Mouse (Mus musculus): ENCODE measurements around the gene Polr1d. TPM values are rescaled to one million over a fixed set of nuclear protein-coding genes. Genes with fewer than 3 reads are reported as not detected.
A peak's percentile ranks its signal among the peaks of the same experiment; 100 is the strongest.

Gene Polr1d
- total RNA-seq, 1 experiment from 2014 or later = 63.5 TPM

GRCm38 (mm10) chr5:147077305-147078034 lies 620 bp downstream of the Polr1d start:
- ATAC-seq (ENCODE audit: extremely low read depth, insufficient number of reproducible peaks, low FRiP score, poor library complexity, severe bottlenecking) = peak; percentile 73

GRCm38 (mm10) chr5:147078110-147078900 lies 1.5 kb downstream of the Polr1d start:
- ATAC-seq (ENCODE audit: extremely low read depth, insufficient number of reproducible peaks, low FRiP score, poor library complexity, severe bottlenecking) = no peak

DNA sequence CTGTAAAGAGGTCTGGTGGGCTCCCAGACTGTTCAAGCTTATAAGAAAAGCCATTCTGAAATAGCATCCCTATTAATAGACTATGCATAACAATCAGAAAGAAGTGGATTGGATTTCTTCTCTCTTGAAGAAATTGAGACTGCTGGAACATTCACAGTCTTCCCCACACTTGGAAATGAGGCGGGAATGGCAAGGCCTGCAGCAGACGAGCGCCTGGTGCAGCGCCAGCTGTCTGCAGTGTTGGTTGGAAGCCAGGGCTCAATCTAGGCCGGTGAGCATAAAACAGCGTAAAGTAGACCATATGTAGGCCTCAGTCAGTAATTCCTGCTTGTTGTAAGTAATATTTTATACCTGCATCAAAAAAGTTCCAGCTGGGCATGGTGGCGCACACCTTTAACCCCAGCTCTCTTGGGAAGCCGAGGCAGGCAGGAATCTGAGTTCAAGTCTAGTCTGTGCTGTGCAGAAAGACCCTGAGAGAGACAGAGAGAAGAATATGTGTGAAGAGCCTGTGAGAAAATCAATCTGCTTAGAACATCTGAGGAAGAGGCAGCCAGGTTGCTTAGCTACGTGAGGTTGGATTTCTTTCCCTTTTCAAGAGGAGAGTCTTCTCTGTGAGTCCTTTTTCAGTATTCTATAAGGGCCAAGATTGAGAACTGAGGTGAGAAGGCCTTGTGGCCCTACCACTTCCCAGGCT lies 8.5 kb downstream of the Polr1d start:
- no peak for ATAC-seq (ENCODE audit: extremely low read depth, insufficient number of reproducible peaks, low FRiP score, poor library complexity, severe bottlenecking)

- ATAC-seq (ENCODE audit: extremely low read depth, insufficient number of reproducible peaks, low FRiP score, poor library complexity, severe bottlenecking) = no peak
Measured at GRCm38 (mm10) chr5:147086816-147087215, 10.0 kb downstream of the Polr1d start.

DNA sequence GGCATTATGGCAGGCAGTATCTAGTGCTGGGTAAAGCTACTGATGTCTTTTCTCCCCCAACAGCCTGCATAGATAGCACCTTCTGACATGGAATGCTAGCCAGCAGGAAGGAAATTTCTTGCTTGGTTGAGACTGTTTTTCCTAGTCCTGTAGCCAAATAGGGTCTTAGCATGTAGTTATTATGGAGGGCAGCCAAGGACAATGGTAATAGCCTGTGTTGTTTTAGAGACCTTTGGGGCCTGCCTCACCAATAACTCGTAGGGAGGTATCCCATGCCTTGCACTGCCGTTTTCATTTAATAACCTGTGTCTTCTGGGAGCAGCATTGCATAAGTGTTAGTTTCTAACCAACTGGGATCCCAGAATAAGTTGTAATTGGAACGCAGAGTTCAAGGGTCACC lies 13.0 kb downstream of the Polr1d start:
- no peak for ATAC-seq (ENCODE audit: extremely low read depth, insufficient number of reproducible peaks, low FRiP score, poor library complexity, severe bottlenecking)

DNA sequence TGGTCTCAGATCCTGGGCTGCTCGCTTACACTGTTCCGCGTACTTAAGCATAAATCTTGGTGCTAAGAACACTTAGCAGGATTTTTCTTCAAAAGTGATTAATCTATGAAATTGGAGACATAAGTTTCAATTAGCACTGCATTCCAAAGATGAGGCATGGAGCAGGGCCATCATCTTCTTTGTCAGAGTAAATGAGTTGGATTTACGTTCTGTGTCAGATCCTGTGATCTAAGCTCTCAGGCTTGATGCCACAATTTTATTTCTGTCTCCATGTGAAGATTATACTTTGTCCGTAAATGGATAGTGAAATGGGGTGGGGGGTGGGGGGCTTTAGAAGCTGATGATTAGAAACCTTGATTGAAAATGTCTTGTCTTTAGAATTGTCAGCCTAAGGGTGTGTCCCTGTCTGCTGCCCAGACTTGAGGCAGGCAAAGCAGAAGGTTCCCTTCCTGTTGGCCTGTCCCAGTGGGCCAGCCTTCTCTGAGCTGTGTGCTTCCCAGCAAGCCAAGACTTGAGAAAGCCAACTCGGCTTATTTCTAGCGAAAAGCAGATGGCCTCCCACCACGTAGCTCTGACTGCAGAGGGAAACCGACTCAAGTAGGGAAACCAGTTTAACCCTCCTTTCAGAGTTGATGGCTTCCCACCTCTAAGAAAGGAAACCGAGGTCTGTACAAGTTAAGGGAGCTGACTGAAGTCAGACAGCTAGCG lies 13.6 kb downstream of the Polr1d start:
- no peak for ATAC-seq (ENCODE audit: extremely low read depth, insufficient number of reproducible peaks, low FRiP score, poor library complexity, severe bottlenecking)

GRCm38 (mm10) chr5:147092448-147092847 lies 15.6 kb downstream of the Polr1d start:
- no peak for ATAC-seq (ENCODE audit: extremely low read depth, insufficient number of reproducible peaks, low FRiP score, poor library complexity, severe bottlenecking)

GRCm38 (mm10) chr5:147094296-147094695 lies 17.4 kb downstream of the Polr1d start:
- ATAC-seq (ENCODE audit: extremely low read depth, insufficient number of reproducible peaks, low FRiP score, poor library complexity, severe bottlenecking) = no peak

- no peak for ATAC-seq (ENCODE audit: extremely low read depth, insufficient number of reproducible peaks, low FRiP score, poor library complexity, severe bottlenecking)
Measured at GRCm38 (mm10) chr5:147096586-147096985, 19.7 kb downstream of the Polr1d start.

GRCm38 (mm10) chr5:147098667-147099066 lies 21.8 kb downstream of the Polr1d start:
- ATAC-seq (ENCODE audit: extremely low read depth, insufficient number of reproducible peaks, low FRiP score, poor library complexity, severe bottlenecking) = no peak

GRCm38 (mm10) chr5:147100180-147100579 lies 23.3 kb downstream of the Polr1d start:
- ATAC-seq (ENCODE audit: extremely low read depth, insufficient number of reproducible peaks, low FRiP score, poor library complexity, severe bottlenecking) = no peak

DNA sequence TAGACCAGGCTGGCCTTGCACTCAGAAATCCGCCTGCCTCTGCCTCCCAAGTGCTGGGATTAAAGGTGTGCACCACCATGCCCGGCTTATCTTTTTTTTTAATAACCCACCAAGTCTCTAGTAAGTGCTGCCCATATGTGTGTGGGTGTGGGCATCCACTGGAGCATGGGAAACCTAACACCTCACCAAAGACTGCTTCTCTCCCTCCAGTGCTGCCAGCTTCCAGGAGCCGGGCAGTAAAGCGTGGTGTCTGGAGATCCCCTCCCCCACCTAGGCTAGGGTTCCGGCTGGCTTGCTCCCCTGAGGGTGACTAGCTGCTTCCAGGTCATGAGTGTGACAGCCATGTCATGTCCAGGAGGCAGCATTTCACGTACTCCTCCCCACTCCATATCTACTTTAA lies 25.4 kb downstream of the Polr1d start:
- no peak for ATAC-seq (ENCODE audit: extremely low read depth, insufficient number of reproducible peaks, low FRiP score, poor library complexity, severe bottlenecking)

GRCm38 (mm10) chr5:147107276-147107675 lies 30.4 kb downstream of the Polr1d start:
- ATAC-seq (ENCODE audit: extremely low read depth, insufficient number of reproducible peaks, low FRiP score, poor library complexity, severe bottlenecking) = no peak

GRCm38 (mm10) chr5:147108861-147109591 lies 32.2 kb downstream of the Polr1d start:
- no peak for ATAC-seq (ENCODE audit: extremely low read depth, insufficient number of reproducible peaks, low FRiP score, poor library complexity, severe bottlenecking)

DNA sequence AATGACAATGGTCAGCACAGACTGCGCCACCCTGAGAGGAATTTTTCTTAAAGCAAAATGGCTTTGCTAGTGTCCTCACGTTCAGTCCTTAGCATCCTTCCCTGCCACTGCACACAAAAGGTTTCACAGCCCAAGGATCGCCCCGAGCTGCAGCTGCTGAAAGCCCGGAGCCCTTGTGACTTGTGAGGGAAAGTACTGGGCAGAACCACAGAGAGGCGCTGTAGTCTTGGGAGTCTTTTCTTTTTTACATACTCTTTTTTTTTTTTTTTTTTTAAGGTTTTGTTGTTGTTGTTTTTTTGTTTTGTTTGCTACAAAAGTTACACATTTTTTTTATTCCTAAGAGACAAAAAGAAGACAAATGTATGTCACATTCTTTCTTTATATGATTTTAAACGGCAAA lies 37.9 kb downstream of the Polr1d start:
- ATAC-seq (ENCODE audit: extremely low read depth, insufficient number of reproducible peaks, low FRiP score, poor library complexity, severe bottlenecking) = no peak

GRCm38 (mm10) chr5:147115631-147116030 lies 38.8 kb downstream of the Polr1d start:
- no peak for ATAC-seq (ENCODE audit: extremely low read depth, insufficient number of reproducible peaks, low FRiP score, poor library complexity, severe bottlenecking)

GRCm38 (mm10) chr5:147117027-147117426 lies 40.2 kb downstream of the Polr1d start:
- no peak for ATAC-seq (ENCODE audit: extremely low read depth, insufficient number of reproducible peaks, low FRiP score, poor library complexity, severe bottlenecking)

GRCm38 (mm10) chr5:147121146-147121545 lies 44.3 kb downstream of the Polr1d start:
- ATAC-seq (ENCODE audit: extremely low read depth, insufficient number of reproducible peaks, low FRiP score, poor library complexity, severe bottlenecking) = no peak

GRCm38 (mm10) chr5:147124794-147125193 lies 47.9 kb downstream of the Polr1d start:
- ATAC-seq (ENCODE audit: extremely low read depth, insufficient number of reproducible peaks, low FRiP score, poor library complexity, severe bottlenecking) = no peak
